Mouse (Mus musculus) brain, embryonic 14.5 days (tissue): ENCODE measurements around the gene Dapk1.

Source experiments
- CTCF ChIP-seq: fragments of 200-500 bp; IDR thresholded peaks from 2 replicates; pipeline ENCODE4 v1.5.1; 2012; ENCODE audit warnings: inconsistent platforms, mild to moderate bottlenecking, moderate library complexity, borderline replicate concordance; ENCODE audit not compliant: insufficient read depth, insufficient read length; ENCODE audit errors: extremely low read depth
- POLR2A ChIP-seq: fragments of 200-500 bp; IDR thresholded peaks from 2 replicates; pipeline ENCODE4 v1.6.1; 2012; ENCODE audit warnings: mild to moderate bottlenecking, inconsistent platforms, borderline replicate concordance; ENCODE audit not compliant: poor library complexity, insufficient read depth, insufficient read length, severe bottlenecking; ENCODE audit errors: extremely low read depth

DNA sequence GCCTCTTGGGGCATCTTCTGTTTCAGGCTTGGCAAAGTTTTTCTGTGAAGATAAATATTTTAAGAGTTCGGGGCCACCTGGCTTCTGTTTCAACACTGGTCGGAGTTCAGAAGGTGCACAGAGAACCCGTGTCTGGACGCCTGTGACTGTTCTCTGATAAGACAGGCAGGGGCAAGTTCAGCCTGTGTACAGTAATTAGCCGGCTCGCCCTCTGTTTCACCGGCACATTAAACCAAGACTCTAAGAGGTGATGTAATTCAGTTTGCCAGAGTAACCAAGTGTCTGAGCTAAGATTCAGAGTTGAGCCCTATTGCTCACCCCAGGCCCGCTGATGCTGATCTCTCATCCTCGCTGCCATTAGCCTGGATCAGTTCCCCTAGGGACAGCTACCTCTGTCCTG is 16.5 kb downstream of the Dapk1 start:
- TF ChIP-seq CTCF = no peak
- no peak for TF ChIP-seq POLR2A
